Mouse (Mus musculus): Measurements from ENCODE around the gene Slc25a23.

The Slc25a23 gene

DNA sequence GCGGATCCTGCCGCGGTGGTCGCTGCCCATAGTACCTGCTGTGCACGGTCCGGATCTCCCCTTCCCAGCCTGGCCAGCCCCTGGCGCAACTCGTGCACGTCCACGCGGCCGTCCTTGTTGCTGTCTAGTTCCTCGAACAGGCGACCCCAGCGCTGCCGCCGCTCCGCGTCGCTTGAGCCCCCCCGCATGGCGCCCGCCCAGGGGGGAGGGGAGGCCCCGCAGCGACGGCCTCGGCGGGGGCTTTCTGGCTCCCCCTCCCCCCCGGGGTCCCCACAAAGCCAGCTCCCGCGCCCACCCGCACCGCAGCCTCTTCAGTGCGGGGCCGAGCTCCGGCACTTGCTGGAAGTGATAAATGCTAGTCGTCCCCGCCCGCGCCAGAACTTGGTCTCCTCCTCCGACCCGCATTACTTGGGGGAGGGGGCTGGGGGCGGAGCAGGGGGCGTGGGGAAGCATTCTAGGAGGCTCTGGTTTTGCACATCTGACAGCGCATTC, at the start of gene Slc25a23:
TSS of gene Slc25a23 (minus strand) at position 378 of the 492 bp plus-strand sequence.
- no peak for DNase-seq (ENCODE audit: extremely low spot score, low read depth, low spot score)

DNA sequence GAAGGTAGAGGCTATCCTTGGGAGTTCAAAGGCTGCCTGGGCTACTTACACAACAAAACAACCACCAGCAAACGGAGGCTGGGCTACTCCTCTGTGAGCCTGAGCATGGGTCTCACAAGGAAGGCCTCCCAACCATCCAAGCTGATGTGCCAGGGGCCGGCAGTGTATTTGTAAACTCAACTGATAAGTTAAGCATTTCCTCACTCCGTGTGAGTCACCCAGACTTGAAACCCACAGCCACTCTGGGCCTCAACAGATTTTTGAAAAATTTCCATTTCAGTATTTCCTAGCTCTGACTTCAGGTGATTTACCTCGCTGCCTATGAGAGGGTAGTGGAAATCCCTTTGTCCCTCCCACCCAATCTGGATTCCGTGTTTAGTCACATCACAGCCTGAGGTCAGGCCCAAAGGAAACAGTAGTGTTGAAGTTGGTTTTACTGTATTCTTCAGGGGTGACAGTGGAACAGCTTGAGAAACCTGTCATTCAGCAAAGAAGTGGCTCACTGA, 49.1 kb upstream of the Slc25a23 start:
- no peak for DNase-seq (ENCODE audit: extremely low spot score, low read depth, low spot score)

DNA sequence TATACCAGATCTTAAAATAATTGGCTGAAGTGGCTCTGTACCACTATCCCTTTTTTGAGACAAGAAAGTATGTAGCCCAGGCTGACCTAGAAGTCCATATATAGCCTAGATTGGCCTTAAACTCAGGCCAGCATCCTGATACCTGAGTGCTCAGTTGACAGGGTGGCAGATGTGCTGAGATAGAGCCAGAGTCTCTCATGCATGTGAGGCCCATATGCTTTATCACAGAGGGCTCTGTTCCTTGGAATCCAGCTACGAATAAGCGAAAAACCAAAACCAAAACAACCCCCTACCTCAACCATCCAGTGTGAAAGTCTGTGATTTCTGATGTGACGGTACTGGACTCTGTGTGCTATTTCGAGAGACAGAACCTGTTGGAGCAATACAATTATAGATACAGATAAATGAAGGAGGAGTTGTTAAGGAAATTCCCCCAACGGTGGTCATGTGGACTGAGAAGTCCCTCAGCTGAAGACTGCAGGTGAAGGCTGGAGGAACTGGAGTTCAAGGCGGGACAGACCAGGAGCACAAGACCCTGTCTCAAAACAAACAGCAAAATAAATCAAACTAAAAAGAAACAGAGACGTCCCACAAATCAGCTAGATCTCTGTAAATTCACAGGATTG, 48.5 kb upstream of the Slc25a23 start:
- no peak for DNase-seq (ENCODE audit: extremely low spot score, low read depth, low spot score)

DNA sequence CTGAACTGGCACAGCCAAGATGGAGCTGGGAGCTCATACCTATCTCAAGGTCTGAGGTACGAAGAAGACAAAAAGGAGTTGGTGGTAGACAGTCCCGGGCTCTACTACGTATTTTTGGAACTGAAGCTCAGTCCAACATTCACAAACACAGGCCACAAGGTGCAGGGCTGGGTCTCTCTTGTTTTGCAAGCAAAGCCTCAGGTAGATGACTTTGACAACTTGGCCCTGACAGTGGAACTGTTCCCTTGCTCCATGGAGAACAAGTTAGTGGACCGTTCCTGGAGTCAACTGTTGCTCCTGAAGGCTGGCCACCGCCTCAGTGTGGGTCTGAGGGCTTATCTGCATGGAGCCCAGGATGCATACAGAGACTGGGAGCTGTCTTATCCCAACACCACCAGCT, 47.4 kb upstream of the Slc25a23 start:
- no peak for DNase-seq (ENCODE audit: extremely low spot score, low read depth, low spot score)

DNA sequence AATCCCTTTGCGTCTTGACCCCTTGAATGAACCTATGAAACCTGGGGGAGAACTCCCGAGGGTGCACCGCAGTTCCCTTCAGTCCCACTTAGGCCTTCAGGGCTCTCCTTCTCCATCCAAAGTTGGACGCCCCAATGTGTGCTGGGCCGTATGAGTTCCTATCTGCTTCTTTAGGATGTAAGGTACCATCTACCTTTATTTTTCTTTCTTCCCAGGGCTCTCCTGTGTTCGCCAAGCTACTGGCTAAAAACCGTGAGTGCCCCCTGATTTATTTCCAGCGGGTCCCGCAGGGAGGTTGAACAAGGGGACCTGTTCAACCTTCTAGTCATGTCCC, 46.3 kb upstream of the Slc25a23 start:
- no peak for DNase-seq (ENCODE audit: extremely low spot score, low read depth, low spot score)

DNA sequence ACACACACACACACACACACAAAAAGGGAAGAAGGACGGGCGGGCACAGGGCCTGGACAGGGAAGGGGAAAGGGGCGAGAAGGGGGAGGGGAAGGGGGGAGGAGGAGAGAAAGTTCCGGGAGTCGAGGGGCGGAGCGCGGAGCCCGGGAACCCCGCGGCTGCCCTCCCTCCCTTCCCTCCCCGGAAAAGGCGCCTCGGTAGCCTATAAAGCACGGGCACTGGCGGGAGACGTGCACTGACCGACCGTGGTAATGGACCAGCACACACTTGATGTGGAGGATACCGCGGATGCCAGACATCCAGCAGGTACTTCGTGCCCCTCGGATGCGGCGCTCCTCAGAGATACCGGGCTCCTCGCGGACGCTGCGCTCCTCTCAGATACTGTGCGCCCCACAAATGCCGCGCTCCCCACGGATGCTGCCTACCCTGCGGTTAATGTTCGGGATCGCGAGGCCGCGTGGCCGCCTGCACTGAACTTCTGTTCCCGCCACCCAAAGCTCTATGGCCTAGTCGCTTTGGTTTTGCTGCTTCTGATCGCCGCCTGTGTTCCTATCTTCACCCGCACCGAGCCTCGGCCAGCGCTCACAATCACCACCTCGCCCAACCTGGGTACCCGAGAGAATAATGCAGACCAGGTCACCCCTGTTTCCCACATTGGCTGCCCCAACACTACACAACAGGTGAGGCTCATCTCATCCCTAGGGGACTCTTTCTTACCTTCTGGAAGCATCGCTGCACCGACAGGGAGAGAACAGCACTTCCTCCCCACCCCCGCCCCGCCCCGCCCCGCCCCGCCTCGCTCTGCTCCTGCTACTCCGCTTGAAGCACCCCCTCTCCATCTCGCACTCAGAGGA, 45.7 kb upstream of the Slc25a23 start, which contains the start of gene Tnfsf9:
TSS of gene Tnfsf9 (plus strand) at position 145 of the 854 bp plus-strand sequence.
- DNase-seq (ENCODE audit: extremely low spot score, low read depth, low spot score), result no peak

DNA sequence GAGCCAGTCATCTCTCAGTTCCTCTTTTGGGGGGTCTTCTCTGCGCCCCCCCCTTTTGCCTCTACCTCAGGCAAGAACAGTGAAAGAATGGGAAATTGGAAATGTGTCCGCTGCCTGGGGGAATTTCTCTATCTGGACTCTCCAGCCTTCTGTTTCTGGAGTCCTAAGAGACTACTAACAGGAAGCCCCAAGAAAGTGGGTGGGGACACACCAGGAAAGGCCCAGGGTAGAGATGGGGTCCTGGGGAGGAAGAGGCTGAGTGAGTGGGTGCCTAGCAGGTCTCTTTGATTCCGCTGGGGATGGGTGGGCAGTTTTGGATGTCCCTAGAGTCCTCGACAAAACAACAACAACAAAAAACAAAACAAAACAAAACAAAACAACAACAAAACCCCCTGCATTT, 44.8 kb upstream of the Slc25a23 start:
- DNase-seq (ENCODE audit: extremely low spot score, low read depth, low spot score), result no peak

DNA sequence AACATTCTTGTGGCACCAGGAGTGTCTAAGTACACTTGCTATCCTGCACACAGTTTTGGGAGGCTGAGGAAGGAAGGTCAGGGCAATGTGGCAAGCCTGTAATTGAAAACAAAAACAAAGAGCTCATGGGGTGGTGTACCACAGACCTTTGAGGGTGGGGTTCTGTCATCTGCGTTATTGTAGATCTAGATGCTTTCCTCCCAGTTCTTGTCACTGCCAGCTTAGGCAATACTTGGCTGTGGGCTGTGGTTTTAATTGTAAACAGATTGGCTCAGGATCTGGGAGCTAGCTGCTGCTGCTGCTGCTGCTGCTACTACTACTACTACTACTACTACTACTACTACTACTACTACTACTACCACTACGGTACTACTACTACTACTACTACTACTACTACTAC, 42.6 kb upstream of the Slc25a23 start:
- no peak for DNase-seq (ENCODE audit: extremely low spot score, low read depth, low spot score)

DNA sequence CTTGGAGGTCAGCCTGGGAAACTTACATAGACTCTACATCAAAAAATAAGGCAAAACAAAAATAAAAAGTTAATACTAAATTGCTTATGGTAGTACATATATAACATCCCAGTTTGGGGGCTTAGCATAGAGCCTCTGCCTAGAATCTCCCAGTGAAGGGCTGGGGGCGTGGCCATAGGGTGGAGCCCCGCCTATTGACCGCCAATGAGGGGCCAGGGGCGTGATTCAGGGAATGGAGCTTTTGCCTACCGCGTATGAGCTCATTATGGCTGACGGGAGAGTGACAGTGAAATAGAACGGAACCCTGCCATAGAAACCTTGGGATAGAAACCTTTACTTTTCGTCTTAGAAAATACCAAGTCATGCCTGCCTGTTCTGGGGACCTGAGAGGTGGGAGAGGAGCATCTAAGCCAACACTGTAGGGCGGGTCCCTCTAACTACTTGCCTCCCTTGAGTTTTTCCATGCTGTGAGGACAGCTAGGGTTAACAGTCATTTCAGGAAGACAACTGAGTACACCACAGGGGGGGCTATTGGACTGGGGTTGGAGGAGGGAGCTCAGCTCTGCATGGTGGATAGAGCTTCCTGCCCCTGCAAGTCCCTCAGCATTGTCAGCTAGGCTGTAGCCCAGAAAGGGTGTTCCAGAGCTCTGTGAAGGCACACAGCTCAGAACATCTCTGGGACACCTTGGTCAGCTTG, 40.1 kb upstream of the Slc25a23 start:
- no peak for DNase-seq (ENCODE audit: extremely low spot score, low read depth, low spot score)

DNA sequence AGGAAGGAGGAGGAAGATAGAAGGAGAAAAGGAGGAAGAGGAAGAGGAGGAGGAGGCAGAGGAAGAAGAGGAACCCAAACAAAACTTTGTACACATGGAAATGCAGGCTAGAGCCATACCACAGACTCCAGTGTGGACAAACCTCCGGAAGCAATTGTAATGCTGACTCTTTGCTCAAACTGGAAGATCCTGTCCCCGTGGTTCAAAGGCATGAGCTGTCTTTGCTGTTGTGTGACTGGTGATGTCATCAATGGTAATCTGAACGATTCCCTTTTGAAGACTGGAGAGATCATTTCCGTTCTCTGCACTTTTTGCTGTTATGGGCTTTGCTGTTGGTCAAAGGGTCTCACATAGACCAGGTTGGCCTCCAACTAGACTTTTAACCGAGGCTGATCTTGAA, 38.7 kb upstream of the Slc25a23 start:
- no peak for DNase-seq (ENCODE audit: extremely low spot score, low read depth, low spot score)

DNA sequence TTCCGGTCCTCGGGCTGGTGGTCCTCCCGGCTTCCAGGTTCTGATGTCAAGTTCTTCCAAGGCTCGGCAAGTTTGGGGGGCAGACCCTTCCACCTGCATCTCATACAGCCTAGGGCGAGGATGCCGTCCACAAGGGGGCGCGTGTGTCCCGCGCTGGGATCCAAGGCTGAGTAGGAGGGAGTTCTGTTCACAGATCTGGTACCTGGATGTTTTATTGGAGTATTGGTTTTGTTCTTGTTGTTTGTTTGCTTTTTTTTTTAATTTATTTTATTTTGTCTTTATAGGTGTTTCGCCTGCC, 36.9 kb upstream of the Slc25a23 start:
- no peak for DNase-seq (ENCODE audit: extremely low spot score, low read depth, low spot score)

DNA sequence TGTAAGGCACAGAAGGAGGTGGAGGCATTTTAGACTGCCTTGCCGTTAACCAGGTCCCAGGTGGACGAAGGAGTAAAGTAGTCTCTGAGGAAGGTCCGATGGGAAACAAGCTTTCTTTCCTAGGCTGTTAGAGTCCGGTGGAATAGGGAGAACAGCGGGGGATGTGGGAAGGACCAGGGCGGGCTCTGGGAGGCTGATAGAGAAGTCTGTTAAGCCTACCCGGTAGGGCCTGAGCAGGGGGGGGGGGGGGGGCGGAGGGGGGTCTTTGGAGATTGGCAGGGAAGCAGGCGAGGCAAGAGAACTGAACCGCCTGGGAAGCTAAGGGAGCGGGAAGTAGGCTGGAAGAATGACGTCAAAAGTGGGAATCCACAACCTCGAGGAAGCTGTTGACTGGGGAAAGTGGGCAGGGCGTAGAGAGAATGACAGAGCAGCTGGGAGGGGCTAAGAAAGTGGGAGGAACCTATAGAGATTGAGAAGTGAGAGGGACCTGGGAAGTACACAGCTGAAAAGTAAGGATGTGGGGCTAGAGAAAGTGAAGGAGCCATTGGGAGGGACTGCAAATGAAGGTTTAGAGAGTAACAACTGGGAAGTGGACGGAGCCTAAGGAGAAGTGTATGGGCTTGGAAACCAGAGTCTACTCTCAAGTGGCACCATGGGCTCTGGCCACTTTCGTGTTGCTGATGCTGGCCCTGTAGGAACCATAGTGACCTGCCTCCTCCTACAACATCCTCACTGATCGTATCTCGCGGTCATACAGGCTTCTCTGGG, 36.4 kb upstream of the Slc25a23 start:
- no peak for DNase-seq (ENCODE audit: extremely low spot score, low read depth, low spot score)

DNA sequence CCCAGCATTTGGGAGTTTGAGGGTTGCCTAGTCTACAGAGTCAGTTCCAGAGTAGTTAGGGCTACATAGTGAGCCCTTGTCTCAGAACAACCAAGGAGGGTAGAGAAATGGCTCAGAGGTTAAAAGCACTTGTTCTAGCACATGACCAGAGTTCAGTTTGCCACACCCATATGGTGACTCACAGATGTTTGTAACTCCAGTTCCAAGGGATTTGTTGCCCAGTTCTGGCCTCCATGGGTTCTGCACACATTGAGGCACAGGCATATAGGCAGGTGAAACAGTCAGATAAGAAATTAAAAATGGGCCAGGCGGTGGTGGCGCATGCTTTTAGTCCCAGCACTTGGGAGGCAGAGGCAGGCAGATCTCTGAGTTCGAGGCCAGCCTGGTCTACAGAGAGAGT, 34.6 kb upstream of the Slc25a23 start:
- DNase-seq (ENCODE audit: extremely low spot score, low read depth, low spot score), result no peak

DNA sequence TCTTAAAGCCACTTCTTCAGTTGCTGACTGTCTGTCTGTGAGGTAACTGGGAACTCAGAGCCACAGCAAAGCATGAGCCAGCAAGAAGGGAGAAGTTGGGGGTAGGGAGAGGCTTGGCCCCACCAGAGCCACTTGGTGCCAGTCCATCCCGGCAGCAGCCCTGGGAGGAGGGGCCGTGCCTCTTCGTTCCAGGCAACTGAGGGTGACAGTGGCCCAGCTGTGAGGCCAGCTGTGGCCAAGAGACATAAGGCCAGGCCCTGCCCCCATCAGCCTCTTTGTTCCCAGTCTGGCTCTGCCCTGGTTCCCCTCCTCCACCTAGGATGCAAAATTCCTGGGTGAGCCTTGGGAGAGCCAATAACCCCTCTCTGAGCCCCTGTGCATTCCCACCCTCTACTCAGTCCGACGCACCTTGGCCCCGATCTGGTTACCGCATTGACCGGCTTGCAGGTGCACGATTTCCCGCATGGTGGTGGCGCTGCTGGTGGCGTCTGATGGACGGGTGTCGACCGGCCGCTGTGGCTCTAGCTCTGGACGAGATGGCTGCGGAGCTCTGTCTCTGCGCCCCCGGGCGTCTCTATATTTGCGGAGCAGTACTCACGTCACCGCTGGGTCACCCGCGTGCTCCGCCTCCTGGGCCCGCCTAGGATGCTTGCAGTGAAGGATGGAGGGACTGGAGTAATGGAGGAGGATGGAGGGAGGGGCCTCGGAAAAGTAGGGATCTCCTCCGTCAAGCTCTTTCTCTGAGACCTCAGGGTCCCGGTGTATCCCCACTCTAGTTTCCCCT, 27.6 kb upstream of the Slc25a23 start, which contains the start of gene Tubb4a:
TSS of gene Tubb4a (minus strand) at position 734 of the 784 bp plus-strand sequence.
- no peak for DNase-seq (ENCODE audit: extremely low spot score, low read depth, low spot score)

DNA sequence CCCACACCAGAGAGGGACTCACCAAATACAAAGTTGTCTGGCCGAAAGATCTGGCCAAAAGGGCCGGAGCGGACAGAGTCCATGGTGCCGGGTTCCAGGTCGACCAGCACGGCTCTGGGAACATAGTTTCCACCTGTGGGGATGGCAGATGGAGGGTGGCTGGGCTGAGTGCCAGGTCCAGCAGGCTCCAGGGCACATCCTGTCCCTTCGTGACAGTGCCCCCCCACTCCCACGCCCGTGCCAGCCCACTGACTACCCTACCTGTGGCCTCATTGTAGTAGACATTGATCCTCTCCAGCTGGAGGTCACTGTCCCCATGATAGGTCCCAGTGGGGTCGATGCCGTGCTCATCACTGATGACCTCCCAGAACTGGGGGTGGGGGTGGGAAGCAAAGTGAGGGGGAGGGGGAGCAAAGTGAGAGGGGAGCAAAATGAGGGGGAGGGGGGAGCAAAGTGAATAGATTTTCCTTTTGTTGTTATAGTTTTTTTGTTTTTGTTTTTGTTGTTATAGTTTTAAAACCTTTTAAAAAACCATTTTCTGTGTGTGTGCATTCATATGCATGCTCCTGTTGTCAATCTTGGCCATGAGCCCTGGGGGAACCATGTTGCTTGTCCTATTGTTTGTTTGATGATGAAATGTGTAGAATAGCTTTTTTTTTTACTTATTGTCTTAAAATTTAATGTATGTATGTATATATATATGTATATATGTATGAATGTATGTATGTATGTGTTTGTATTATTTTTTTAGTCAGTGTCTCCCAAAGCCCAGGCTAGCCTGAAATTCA, 26.5 kb upstream of the Slc25a23 start:
- no peak for DNase-seq (ENCODE audit: extremely low spot score, low read depth, low spot score)

DNA sequence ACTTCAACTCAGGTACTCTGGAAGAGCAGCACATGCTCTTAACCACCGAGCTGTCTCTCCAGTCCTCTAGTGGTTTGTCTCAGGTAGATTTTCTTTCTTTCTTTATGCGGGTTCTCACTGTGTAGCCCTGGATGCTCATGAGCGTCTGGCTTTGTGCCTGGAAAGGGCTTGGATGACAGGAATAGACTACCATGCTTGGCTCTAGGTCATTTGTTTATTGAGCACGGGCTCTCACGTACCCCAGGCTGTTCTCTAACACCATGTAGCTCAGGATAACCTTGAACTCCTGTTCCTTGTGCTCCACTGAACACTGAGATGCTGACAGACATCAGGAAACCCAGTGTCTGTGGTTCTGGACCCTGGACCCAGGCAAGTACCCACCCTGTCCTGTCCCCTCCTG, 22.8 kb upstream of the Slc25a23 start:
- no peak for DNase-seq (ENCODE audit: extremely low spot score, low read depth, low spot score)

DNA sequence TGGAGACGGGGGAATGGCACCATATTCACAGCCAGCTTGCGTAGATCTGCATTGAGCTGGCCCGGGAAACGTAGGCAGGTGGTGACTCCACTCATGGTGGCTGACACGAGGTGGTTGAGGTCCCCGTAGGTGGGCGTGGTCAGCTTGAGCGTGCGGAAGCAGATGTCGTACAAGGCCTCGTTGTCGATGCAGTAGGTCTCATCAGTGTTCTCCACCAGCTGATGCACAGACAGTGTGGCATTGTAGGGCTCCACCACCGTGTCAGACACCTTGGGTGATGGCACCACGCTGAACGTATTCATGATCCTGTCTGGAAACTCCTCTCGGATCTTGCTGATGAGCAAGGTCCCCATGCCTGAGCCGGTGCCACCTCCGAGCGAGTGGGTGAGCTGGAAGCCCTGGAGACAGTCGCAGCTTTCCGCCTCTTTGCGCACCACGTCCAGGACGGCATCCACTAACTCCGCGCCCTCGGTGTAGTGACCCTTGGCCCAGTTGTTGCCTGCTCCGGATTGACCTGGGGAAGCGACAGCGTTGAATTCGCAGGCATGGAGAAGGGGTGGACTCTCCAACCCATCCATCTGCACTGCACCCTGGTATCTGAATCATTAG, 21.7 kb upstream of the Slc25a23 start:
- DNase-seq (ENCODE audit: extremely low spot score, low read depth, low spot score), result no peak

DNA sequence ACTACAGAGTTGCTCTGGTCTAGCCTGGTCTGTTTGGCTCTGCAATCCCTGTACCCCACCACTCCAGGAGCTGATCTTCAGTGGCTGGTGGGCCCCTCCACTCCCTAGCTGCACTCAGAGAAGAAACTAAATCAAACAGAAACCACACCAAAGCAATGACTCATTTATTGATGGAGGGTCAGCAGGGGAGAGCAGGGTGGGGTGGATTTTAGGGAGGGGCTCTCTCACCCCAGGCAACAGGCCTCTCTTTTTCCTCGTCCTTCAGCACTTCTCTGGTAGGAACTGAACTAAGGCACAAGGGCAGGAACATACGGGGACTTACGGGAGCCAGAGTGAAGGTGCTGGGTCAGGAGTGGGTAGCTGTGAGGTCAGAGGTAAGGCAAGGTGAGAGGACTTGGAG, 20.3 kb upstream of the Slc25a23 start:
- no peak for DNase-seq (ENCODE audit: extremely low spot score, low read depth, low spot score)

DNA sequence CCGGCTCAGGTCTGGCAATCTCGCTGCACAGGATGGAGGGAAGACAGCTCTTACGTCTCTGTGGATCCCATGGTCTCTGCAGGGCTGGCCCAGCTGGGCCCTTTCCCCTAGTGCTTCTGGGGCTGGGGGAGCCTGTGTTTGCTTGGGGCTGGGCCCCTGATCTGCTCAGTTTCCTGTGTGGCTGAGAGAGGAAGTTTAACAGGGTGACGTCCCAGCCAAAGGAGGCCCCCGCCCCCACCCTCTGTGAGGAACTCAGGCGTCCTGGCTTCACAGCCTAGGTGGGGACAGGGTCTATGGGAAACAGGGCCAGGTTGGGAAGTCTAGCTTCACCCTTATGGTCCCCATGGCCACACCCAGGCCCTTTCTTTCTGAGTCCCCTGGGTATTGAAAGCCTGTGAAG, 18.7 kb upstream of the Slc25a23 start, which contains the start of gene Dennd1c:
TSS of gene Dennd1c (minus strand) at position 179 of the 400 bp plus-strand sequence.
- no peak for DNase-seq (ENCODE audit: extremely low spot score, low read depth, low spot score)
